Mouse (Mus musculus) megakaryocyte, embryonic 14.5 days (primary cell): ENCODE results near the gene Zscan12. TPM values are rescaled to one million over a fixed set of nuclear protein-coding genes. Genes with fewer than 3 reads are reported as not detected.

Source experiments
- H3K27me3 ChIP-seq: replicated peaks from 2 replicates; pipeline ENCODE3; 2012; ENCODE audit warnings: inconsistent platforms
- H3K36me3 ChIP-seq: replicated peaks from 2 replicates; pipeline ENCODE3; 2012; ENCODE audit warnings: low read length, inconsistent platforms, mixed read lengths
- H3K4me1 ChIP-seq: 2 replicates; pipeline ENCODE4 v1.6.1; 2012; ENCODE audit warnings: inconsistent platforms
- H3K4me3 ChIP-seq: replicated peaks from 2 replicates; pipeline ENCODE3; 2012; ENCODE audit warnings: moderate library complexity, mild to moderate bottlenecking, inconsistent platforms
- H3K9me3 ChIP-seq: 2 replicates; pipeline ENCODE4 v1.6.1; 2012; ENCODE audit warnings: inconsistent platforms
- FLI1 ChIP-seq: IDR thresholded peaks from 2 replicates; pipeline ENCODE4 v1.6.1; 2012; ENCODE audit warnings: low read length, inconsistent platforms, mixed read lengths
- GATA1 ChIP-seq: IDR thresholded peaks from 3 replicates; pipeline ENCODE4 v1.6.1; 2012; ENCODE audit warnings: mixed read lengths, low read length, inconsistent platforms, borderline replicate concordance
- polyA plus RNA-seq: library from polyadenylated mRNA; stranded (reverse); fragments of >175 nt; gene quantifications from 2 replicates; pipeline ENCODE4 v1.2.3, GENCODE M21; 2012; ENCODE audit warnings: low replicate concordance; ENCODE audit not compliant: insufficient read depth

Gene Zscan12
- polyA plus RNA-seq, 1 experiment, result 1.3 TPM

DNA sequence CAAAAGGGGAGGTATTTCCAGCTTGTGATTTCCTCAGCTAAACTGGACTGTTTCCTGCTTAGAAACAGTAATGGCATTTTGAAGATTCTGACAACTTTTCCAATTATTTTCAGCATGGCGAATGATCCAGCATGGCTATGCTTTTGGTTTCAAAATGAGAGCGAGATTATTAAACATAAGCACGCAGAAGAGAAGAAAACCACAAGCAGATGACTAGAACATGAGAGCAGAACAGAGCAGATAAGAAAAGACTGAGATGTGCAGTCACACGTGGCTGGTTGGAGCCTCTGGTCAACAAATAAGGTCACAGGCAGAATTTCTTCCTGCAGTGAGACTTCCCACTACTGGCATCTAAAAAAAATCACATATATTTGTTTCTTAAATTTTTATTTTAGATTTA is 52.6 kb downstream of the Zscan12 start:
- Histone ChIP-seq H3K4me1 (peaks cover 62% of the 10 kb centered on the region), H3K36me3 (no peaks in the 10 kb centered on the region), H3K9me3 (no peaks in the 10 kb centered on the region), H3K4me3 (peak overlapping the region; percentile 50), H3K27me3 (no peaks in the 10 kb centered on the region)
- no peak for TF ChIP-seq FLI1

DNA sequence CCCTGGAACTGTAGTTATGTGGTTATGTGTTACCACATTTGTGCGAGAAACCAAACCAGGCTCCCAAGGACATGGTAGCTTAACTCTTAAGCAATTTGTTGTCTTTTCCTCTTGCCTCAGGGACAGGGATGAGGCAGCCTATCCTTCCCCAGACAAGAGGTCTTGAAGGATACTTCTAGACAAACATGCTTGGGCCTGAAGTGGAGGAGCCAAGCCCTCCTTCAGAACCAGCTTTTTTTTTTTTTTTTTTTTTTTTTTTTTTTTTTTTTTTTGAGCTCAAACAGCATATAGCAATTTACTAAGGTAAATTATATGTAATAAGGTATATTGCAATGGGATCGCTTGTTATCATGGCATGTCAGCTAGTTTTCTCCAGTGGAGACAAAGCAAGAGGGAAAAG is 53.1 kb downstream of the Zscan12 start:
- Histone ChIP-seq H3K27me3 (no peaks in the 10 kb centered on the region), H3K9me3 (no peaks in the 10 kb centered on the region), H3K4me1 (peaks cover 57% of the 10 kb centered on the region), H3K36me3 (no peaks in the 10 kb centered on the region), H3K4me3 (no peak overlapping the region)
- TF ChIP-seq GATA1 (no peak), FLI1 (no peak)

DNA sequence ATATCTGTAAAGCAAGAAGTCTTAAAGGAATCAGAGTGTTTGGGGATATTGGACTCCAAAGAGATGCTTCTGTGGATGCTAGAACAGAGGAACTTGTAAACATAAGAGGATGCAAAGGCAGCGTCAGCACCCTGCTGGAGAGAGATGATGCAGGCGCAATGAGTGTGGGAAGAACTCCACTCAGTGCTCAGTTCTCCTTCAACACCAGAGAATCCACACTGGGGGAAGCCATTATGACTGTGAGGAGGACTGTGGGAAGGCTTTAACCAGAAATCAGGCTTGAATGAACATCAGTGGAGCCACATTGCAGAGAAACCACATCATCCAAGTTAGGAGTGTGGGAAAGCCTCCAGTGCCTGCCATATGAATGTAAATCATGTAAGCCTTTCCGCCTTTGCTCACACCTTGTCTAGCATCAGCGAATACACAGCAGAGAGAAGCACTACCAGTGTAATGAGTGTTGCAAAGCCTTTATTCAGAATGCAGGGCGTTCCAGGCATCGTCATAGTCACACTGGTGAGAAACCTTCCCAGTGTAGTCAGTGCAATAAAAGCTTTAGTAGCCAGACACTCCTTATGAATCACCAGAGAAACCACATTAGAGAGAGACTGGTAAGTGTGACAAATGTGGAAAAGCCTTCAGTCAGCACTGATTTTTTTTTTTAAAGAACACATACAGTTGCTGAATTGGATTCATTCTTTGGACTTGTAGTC is 54.8 kb downstream of the Zscan12 start:
- no peaks in the 10 kb centered on the region for H3K36me3 ChIP-seq
- H3K27me3 ChIP-seq, result no peaks in the 10 kb centered on the region
- H3K4me3 ChIP-seq, result no peak overlapping the region
- H3K9me3 ChIP-seq, result no peaks in the 10 kb centered on the region
- peaks cover 52% of the 10 kb centered on the region for H3K4me1 ChIP-seq
- TF ChIP-seq GATA1, result no peak

DNA sequence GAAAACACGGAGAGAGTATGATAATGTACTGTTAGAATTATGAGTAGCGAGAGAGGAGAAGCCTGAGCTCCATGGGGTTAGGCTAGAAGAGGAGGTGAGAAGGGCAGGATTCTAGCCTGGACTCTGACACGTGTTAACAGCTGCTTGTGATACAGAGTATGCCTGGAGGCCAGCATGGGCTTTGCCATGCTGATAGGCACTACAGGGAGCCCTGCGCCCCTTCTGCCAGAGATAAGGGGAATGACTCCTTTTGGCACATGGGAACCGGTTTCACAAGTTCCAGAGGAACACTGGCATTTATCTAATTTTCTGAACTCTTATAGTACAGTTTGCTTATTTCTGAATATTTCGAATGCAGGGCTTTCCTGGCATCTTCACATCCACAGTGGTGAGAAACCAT is 56.2 kb downstream of the Zscan12 start:
- peak overlapping the region; percentile 35 for H3K4me3 ChIP-seq
- H3K4me1 ChIP-seq, result peaks cover 56% of the 10 kb centered on the region
- TF ChIP-seq GATA1 (no peak), FLI1 (no peak)

More for the DNA sequence above, 56.2 kb downstream of the Zscan12 start:
- Histone ChIP-seq H3K27me3 (no peaks in the 10 kb centered on the region), H3K36me3 (no peaks in the 10 kb centered on the region), H3K9me3 (no peaks in the 10 kb centered on the region)

Other genes starting within 250 kb of the Zscan12 start
- not detected in 2 replicates for gene Olfr263, start 233.2 kb upstream of the Zscan12 start, polyA plus RNA-seq
- not detected in 2 replicates for gene Olfr1368, start 217.0 kb upstream of the Zscan12 start, polyA plus RNA-seq
- 63.6 and 88.3 TPM in 2 replicates for gene Trim27, start 183.4 kb upstream of the Zscan12 start, polyA plus RNA-seq
- not detected in 2 replicates for gene Gpx5, start 70.1 kb upstream of the Zscan12 start, polyA plus RNA-seq
- gene Gpx6, start 50.7 kb upstream of the Zscan12 start, polyA plus RNA-seq, result not detected in 2 replicates
- not detected in 2 replicates for gene Olfr1367, start 15.9 kb upstream of the Zscan12 start, polyA plus RNA-seq
- 4.5 TPM in 1 of 2 replicates, not detected in the other for gene Zkscan3, start 39.9 kb downstream of the Zscan12 start, polyA plus RNA-seq
- gene Pgbd1, start 78.2 kb downstream of the Zscan12 start, polyA plus RNA-seq, result 0.07 TPM in 1 of 2 replicates, not detected in the other
- gene Zscan26, start 90.9 kb downstream of the Zscan12 start, polyA plus RNA-seq, result 0.70 TPM in 1 of 2 replicates, not detected in the other
- gene Nkapl, start 105.7 kb downstream of the Zscan12 start, polyA plus RNA-seq, result 0.92 TPM in 1 of 2 replicates, not detected in the other
- gene Zkscan4, start 116.1 kb downstream of the Zscan12 start, polyA plus RNA-seq, result not detected in 2 replicates
- not detected in 2 replicates for gene Gm10065, start 116.6 kb downstream of the Zscan12 start, polyA plus RNA-seq
- 0.04 TPM in 1 of 2 replicates, not detected in the other for gene AK157302, start 132.4 kb downstream of the Zscan12 start, polyA plus RNA-seq
- gene Gm11273, start 138.6 kb downstream of the Zscan12 start, polyA plus RNA-seq, result 6.5 and 41.0 TPM in 2 replicates
- 0.20 TPM in 1 of 2 replicates, not detected in the other for gene Zkscan8, start 168.3 kb downstream of the Zscan12 start, polyA plus RNA-seq
- gene Olfr1366, start 180.0 kb downstream of the Zscan12 start, polyA plus RNA-seq, result not detected in 2 replicates
- gene Olfr1535, start 197.1 kb downstream of the Zscan12 start, polyA plus RNA-seq, result not detected in 2 replicates
- gene Olfr1364, start 218.9 kb downstream of the Zscan12 start, polyA plus RNA-seq, result 0.10 TPM in 1 of 2 replicates, not detected in the other